ENCODE assay signal across 28 mouse cellular contexts in the genomic region with DNA sequence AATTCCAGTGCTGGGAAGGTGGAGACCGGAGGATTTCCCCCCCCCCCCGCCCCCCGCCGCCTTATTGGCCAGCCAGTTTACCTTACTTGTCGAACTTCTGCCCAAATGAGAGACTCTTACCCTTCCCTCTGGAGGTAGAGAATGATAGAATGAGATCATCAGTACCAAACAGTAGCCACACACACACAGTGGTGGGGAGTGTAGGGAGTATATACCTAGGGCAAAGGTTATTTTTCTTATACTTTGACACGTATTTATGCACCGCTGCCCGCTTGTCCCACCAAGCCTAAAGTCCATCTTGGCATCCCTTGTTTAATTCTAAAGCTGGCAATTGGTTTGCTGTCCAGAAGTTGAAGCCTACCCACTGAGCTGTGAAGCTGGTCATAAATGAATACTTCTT.
"Had no signal": no experiment of that assay in that cellular context is flagged by ENCODE, and none has a peak within 500 bp of the region (broad histone marks: within the 10 kb centered on the region; RNA-seq: fewer than 3 reads in every experiment).

No protein-coding gene starts in this region.

- ATAC-seq: forebrain, embryonic 13.5 days; forebrain, embryonic 14.5 days; forebrain, embryonic 15.5 days; forebrain, embryonic 16.5 days; forebrain, postnatal 0 days had no signal

- H3K4me3 ChIP-seq: embryonic facial prominence, embryonic 10.5 days; embryonic facial prominence, embryonic 12.5 days; embryonic facial prominence, embryonic 13.5 days; embryonic facial prominence, embryonic 15.5 days; erythroblast, embryonic 14.5 days; forebrain, embryonic 10.5 days; forebrain, embryonic 12.5 days; forebrain, embryonic 13.5 days; forebrain, embryonic 15.5 days; gastrocnemius, adult 2 months had no signal

- DNase-seq: cerebellum, adult 18-20 months; cerebellum, adult 2 months; cerebellum, adult 8-10 months; cerebellum, adult 9-10 months; cerebellum, adult 9-11 months; cerebellum, postnatal 10 days; cerebellum, postnatal 14 days; cerebellum, postnatal 25 days; cerebellum, postnatal 36 days; embryo, embryonic 11 days; forebrain, postnatal 0 days; gastrocnemius, adult 2 months; gastrocnemius, postnatal 10 days; gastrocnemius, postnatal 14 days; gastrocnemius, postnatal 25 days; gastrocnemius, postnatal 36 days; heart, adult 11 months had no signal

- H3K9me3 ChIP-seq: embryonic facial prominence, embryonic 10.5 days; embryonic facial prominence, embryonic 12.5 days; embryonic facial prominence, embryonic 13.5 days; embryonic facial prominence, embryonic 15.5 days; forebrain, embryonic 10.5 days; forebrain, embryonic 12.5 days; forebrain, embryonic 13.5 days; forebrain, embryonic 15.5 days had no signal

- H3K36me3 ChIP-seq: embryonic facial prominence, embryonic 10.5 days; embryonic facial prominence, embryonic 12.5 days; embryonic facial prominence, embryonic 13.5 days; embryonic facial prominence, embryonic 15.5 days; forebrain, embryonic 10.5 days; forebrain, embryonic 12.5 days; forebrain, embryonic 15.5 days had no signal

- H3K4me2 ChIP-seq: embryonic facial prominence, embryonic 12.5 days; embryonic facial prominence, embryonic 13.5 days; embryonic facial prominence, embryonic 15.5 days; forebrain, embryonic 12.5 days; forebrain, embryonic 13.5 days; forebrain, embryonic 15.5 days had no signal

- H3K27ac ChIP-seq: embryonic facial prominence, embryonic 10.5 days; embryonic facial prominence, embryonic 12.5 days; embryonic facial prominence, embryonic 13.5 days; embryonic facial prominence, embryonic 15.5 days; forebrain, embryonic 10.5 days; forebrain, embryonic 12.5 days; forebrain, embryonic 13.5 days; forebrain, embryonic 15.5 days; gastrocnemius, adult 2 months had no signal

- H3K9ac ChIP-seq: embryonic facial prominence, embryonic 12.5 days; embryonic facial prominence, embryonic 13.5 days; embryonic facial prominence, embryonic 15.5 days; forebrain, embryonic 12.5 days; forebrain, embryonic 13.5 days; forebrain, embryonic 15.5 days; forebrain, postnatal 0 days had no signal

- H3K27me3 ChIP-seq: embryonic facial prominence, embryonic 12.5 days; embryonic facial prominence, embryonic 13.5 days; embryonic facial prominence, embryonic 15.5 days; forebrain, embryonic 12.5 days; forebrain, embryonic 13.5 days; forebrain, embryonic 15.5 days had no signal

- H3K4me1 ChIP-seq: embryonic facial prominence, embryonic 10.5 days; embryonic facial prominence, embryonic 12.5 days; forebrain, embryonic 10.5 days; forebrain, embryonic 12.5 days; forebrain, embryonic 13.5 days; forebrain, embryonic 15.5 days had no signal
